Mouse (Mus musculus) T-cell, adult 2 months (primary cell): ENCODE results near the gene Eomes.

Experiments
- DNase-seq: peaks from one replicate; pipeline ENCODE4 v3.0.0; 2022; ENCODE audit warnings: low spot score

The Eomes gene

DNA sequence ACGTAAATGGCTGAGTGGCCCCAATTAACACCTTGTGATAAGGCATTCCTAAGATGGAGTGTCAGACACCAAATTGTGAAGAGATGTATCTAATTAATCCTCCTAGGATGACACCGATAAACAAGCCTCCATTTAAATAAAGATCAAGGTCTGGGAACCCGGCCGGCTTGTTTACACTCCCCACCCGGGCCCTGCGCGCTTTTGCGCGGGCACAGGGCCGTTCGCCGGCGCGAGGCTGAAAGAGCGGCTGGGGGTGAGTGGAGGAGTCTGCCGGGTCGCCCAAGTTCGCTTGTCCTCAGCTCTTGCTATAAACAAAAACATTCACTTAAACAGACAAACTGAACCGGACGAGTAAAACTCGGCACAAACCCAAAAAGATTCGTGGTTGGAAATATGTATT is 9.6 kb downstream of the Eomes start:
- no peak for DNase-seq

GRCm38 (mm10) chr9:118488138-118488895 is 10.3 kb downstream of the Eomes start:
- DNase-seq: peak; percentile 34

DNA sequence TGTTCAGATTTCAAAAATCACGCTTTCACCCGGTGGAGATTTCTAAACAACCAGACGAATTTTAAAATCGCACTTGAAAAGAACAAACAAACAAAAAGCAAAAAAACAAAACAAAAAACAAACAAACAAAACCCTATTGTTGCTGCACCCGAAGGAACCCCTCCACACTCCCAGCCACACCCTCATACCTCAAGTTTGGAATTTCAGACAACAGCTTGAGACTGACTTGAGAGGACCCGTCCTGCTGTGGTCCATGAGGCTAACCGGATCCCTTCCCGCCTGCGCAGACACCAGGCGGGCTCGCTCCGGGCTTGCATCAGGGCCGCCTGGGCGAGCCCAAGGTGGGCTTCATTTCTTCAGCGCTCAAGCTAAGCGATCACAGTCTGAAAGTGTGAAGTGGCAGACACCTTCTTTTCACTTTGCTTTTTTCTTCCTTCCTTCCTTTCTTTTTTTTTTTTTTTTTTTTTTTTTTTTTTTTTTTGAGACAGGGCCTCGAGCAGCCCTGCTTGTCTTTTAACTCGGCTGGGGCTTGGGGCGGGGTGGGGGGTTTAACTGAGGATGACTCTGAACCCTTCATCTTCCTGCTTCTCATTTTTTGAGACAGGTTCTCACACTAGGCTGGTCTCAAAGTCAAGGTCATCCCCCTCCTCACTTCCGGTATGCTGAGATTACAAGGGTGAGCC is 11.0 kb downstream of the Eomes start:
- no peak for DNase-seq

GRCm38 (mm10) chr9:118489579-118490019 is 11.6 kb downstream of the Eomes start:
- peak; percentile 78 for DNase-seq

DNA sequence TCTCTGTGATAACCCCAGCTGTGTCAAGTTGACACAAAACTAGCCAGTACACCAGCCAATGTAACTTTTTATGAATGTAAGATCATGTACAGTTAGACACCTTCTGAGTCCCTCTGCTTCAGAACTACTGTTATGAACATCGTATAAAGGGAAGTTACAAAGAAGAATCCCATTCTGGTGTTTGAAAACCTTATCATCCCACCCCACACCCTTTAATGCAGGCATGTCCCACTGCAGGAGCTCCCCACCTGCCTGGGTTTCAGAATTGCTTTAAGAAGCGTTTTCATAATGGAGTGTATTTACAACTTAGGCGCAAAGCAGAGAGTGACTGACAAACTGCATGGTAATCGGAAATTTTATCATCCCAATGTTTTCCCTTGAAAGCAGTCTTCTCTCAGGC is 13.2 kb downstream of the Eomes start:
- no peak for DNase-seq

GRCm38 (mm10) chr9:118492932-118493698 is 15.1 kb downstream of the Eomes start:
- DNase-seq: no peak

GRCm38 (mm10) chr9:118494106-118494505 is 16.1 kb downstream of the Eomes start:
- DNase-seq: no peak

DNA sequence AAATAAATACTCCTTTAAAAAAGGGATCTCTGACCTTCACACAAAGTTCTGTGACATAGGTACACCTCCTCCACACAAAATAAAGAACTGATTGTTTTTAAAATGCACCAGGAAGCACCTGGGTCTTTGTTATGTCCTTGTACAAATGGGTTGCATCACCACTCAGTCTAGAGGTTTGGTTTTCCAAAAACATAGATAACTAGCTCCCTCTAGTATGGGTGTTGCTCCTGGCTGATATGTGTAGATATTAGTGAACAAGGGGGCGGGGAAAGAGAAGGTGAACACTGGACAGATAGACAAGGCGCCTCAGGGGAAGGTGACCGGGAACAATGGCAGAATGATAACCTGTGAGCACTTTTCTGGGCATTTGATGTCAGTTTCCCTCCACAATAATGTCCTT is 17.9 kb downstream of the Eomes start:
- no peak for DNase-seq

GRCm38 (mm10) chr9:118496952-118497351 is 18.9 kb downstream of the Eomes start:
- DNase-seq: no peak

DNA sequence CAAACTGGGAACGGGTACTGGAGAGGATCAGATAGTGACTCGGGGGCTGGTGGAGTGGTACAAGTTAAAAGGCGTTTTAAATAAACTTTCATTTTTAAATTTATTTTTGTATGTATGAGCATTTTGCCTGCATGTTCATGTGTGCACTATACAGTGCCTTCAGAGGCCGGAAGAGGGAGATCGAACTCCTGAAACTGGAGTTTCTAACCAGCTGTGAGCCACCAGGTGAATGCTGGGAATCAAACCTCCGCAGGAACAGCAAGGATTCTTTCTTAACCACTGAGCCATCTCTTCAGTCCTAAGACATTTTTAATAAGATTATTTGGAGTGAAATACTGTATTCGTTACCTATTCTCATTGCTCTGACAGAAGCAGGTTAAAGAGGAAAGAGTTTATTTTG is 20.0 kb downstream of the Eomes start:
- DNase-seq: no peak

- no peak for DNase-seq
Observed at GRCm38 (mm10) chr9:118500963-118501362, 23.0 kb downstream of the Eomes start.

- DNase-seq: no peak
Observed at GRCm38 (mm10) chr9:118504656-118505055, 26.6 kb downstream of the Eomes start.

DNA sequence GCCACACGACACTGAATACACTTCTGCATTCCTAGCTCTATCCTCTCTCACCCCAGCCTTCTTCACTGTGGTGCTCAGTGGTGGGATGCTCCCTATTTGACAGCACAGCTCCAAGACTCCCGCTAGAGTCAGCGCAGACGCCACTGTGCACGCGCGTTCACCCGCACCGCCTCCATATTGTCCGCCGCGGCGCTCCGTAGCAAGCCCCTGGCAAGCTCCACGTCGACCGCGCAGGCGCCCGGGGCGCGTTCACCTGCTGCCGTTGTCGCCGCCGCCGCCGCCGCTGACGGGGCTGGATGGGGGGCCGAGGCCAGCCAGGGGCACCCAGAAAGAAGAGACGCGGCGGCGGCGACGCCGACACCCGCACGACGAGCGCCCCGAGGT is 28.0 kb downstream of the Eomes start, which contains the start of gene Golga4:
TSS of gene Golga4 (plus strand) at position 248 of the 384 bp plus-strand sequence.
- peak; percentile 83 for DNase-seq

- peak; percentile 15 for DNase-seq
Observed at GRCm38 (mm10) chr9:118506404-118507231, 28.6 kb downstream of the Eomes start.

GRCm38 (mm10) chr9:118507552-118507951 is 29.5 kb downstream of the Eomes start:
- no peak for DNase-seq

DNA sequence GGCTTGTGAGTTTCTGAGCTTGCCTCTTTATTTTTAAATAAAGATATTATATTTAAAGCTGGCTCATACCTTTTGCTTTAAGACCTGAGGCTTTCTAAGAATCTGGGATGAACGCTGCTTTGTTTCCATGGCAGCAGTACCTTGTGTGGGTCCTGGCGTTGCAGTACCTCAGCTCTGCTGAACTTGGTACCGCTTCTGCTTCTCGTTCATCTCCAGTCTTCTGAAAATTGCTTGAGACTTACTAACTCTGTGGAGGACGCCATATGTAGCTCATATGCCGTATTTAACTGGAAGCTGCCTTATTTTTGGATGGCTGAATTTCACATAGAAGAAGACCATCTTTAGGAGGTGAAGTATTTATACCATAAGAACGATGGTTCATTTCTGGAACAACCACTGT is 30.6 kb downstream of the Eomes start:
- DNase-seq: no peak

- DNase-seq: no peak
Observed at GRCm38 (mm10) chr9:118510941-118511690, 33.1 kb downstream of the Eomes start.

DNA sequence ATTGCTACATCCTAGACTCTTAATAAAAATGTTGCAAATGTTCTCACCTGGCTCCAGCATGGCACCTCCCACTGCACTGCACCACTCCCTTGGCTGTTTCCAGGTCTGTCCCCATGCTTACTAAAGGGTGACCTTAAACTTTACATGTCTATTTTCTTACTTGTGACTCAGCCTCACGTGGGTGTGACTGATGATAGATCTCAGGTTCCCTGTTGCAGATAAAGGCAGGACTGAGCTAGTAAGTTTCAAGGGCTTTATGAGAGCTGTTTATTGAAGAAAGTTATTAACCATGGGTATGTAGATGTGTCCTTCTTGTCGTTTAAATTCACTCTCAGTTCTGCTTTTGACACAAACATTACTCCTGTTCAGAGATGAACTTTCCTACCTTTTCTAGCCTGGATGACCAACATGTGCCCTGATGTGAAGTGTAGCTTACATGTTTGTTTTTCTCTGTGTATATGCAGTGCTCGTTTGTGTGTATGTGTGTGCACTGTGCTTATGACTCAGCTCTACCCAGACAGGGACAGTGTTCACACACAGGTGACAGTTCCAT is 34.7 kb downstream of the Eomes start:
- DNase-seq: no peak

DNA sequence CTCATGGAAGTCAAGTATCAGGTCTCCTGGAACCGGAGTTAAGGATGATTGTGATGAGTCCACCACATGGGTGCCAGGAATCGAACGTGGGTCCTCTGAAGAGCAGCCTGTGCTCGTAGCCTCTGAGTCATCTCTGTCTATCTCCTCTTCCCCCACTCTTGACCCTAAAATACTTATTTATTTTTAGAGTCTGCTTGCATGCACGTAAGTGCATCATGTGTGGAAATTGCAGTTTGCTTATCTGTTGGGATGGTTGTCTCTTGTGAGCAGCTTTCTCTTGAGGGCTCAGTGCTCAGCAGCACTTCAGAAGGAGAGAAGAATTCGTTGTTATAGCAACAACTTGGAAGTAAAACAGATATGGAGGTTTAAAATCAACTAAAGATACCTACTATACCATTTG is 37.5 kb downstream of the Eomes start:
- no peak for DNase-seq

GRCm38 (mm10) chr9:118516162-118516561 is 38.1 kb downstream of the Eomes start:
- no peak for DNase-seq

GRCm38 (mm10) chr9:118517619-118518018 is 39.6 kb downstream of the Eomes start:
- DNase-seq: no peak
